Mouse (Mus musculus) liver, postnatal 0 days (tissue): ENCODE measurements around the gene Gm9837.

Experiments used
- CTCF ChIP-seq: sonication (generic); IDR thresholded peaks from 2 replicates; pipeline ENCODE4 v1.5.1; 2016; ENCODE audit warnings: antibody characterized with exemption, low read depth
- EP300 ChIP-seq: IDR thresholded peaks from 2 replicates; pipeline ENCODE4 v1.6.1; 2016; ENCODE audit warnings: antibody characterized with exemption, low read depth, mild to moderate bottlenecking

- TF ChIP-seq CTCF (no peak), EP300 (no peak)
Measured at GRCm38 (mm10) chr11:53516775-53517627, 46.7 kb upstream of the Gm9837 start.
